Mouse (Mus musculus) stomach, postnatal 0 days (tissue): ENCODE data around the gene Csrp3. TPM values are rescaled to one million over a fixed set of nuclear protein-coding genes. Genes with fewer than 3 reads are reported as not detected.

Experiments
- ATAC-seq: fragments of 200-750 bp; cut with Nextera tagmentation; 2 replicates; pipeline ENCODE4 v1.8.0; 2017; ENCODE audit not compliant: low FRiP score, low TSS enrichment
- DNase-seq: peaks from one replicate; pipeline ENCODE4 v3.0.0-alpha.2; 2016; ENCODE audit warnings: low spot score
- H3K27ac ChIP-seq: fragments of 300-500 bp; sonication (generic); replicated peaks from 2 replicates; pipeline ENCODE4 v1.5.1; 2014; ENCODE audit warnings: mild to moderate bottlenecking, control low read depth
- H3K27me3 ChIP-seq: fragments of 300-500 bp; sonication (generic); 2 replicates; pipeline ENCODE4 v1.6.1; 2014; ENCODE audit warnings: low read length; ENCODE audit not compliant: control insufficient read depth, insufficient read depth
- H3K36me3 ChIP-seq: fragments of 300-500 bp; sonication (generic); 2 replicates; pipeline ENCODE4 v1.6.1; 2014; ENCODE audit warnings: low read length, mixed read lengths; ENCODE audit not compliant: control insufficient read depth, insufficient read depth
- H3K4me1 ChIP-seq: fragments of 300-500 bp; sonication (generic); replicated peaks from 2 replicates; pipeline ENCODE4 v1.6.1; 2014; ENCODE audit warnings: antibody characterized with exemption; ENCODE audit not compliant: control insufficient read depth, insufficient read depth
- H3K4me2 ChIP-seq: fragments of 300-500 bp; sonication (generic); replicated peaks from 2 replicates; pipeline ENCODE4 v1.6.1; 2014; ENCODE audit warnings: low read depth, mild to moderate bottlenecking, control low read depth, moderate library complexity
- H3K4me3 ChIP-seq: fragments of 300-500 bp; sonication (generic); 2 replicates; pipeline ENCODE4 v1.5.1; 2014; ENCODE audit warnings: low read depth, low read length, control low read depth
- H3K9ac ChIP-seq: fragments of 300-500 bp; sonication (generic); 2 replicates; pipeline ENCODE4 v1.6.1; 2014; ENCODE audit warnings: mild to moderate bottlenecking, low read length, control low read depth, mixed read lengths
- H3K9me3 ChIP-seq: fragments of 300-500 bp; sonication (generic); 2 replicates; pipeline ENCODE4 v1.6.1; 2016; ENCODE audit warnings: low read length; ENCODE audit not compliant: control insufficient read depth
- CTCF ChIP-seq: IDR thresholded peaks from 2 replicates; pipeline ENCODE4 v1.5.1; 2016; ENCODE audit warnings: antibody characterized with exemption, low read depth, mild to moderate bottlenecking, moderate library complexity
- EP300 ChIP-seq: optimal IDR thresholded peaks from 2 replicates; pipeline ENCODE3; 2016; ENCODE audit warnings: antibody characterized with exemption
- WGBS: fragments of 180-500 bp; shearing (Covaris S2); extraction: QIAGEN DNeasy Blood & Tissue Kit; methylation state at CpG from one replicate; pipeline ENCODE4 v1.1.7; 2014; 5-methylcytosine and 5-hydroxymethylcytosine counted together
- polyA plus RNA-seq: library from polyadenylated mRNA; unstranded; fragments of >200 nt; fragmentation: Nextera tagmentation; extraction: Ambion mirVana; gene quantifications from 2 replicates; pipeline ENCODE4 v1.2.1, GENCODE M21; 2015

The Csrp3 gene
- polyA plus RNA-seq, 1 experiment from 2014 or later, result 0.22 TPM

GRCm38 (mm10) chr7:48851529-48852104 is 3.8 kb upstream of the Csrp3 start:
- no peaks in the 10 kb centered on the region for H3K36me3 ChIP-seq
- ATAC-seq, result no peak
- TF ChIP-seq EP300, result no peak
- TF ChIP-seq CTCF, result no peak

GRCm38 (mm10) chr7:48846755-48847154 is 1.1 kb downstream of the Csrp3 start:
- Histone ChIP-seq H3K27me3 (no peaks in the 10 kb centered on the region), H3K9ac (no peak overlapping the region), H3K36me3 (no peaks in the 10 kb centered on the region), H3K4me3 (no peak overlapping the region), H3K9me3 (no peaks in the 10 kb centered on the region), H3K27ac (no peak overlapping the region), H3K4me2 (no peak overlapping the region), H3K4me1 (no peaks in the 10 kb centered on the region)
- TF ChIP-seq EP300 (no peak), CTCF (no peak)
- WGBS, result 70% methylated on average over 6 of the region's 6 CpGs
- DNase-seq, result no peak
- no peak for ATAC-seq

More at GRCm38 (mm10) chr7:48851529-48852104, 3.8 kb upstream of the Csrp3 start:
- no peak overlapping the region for H3K4me2 ChIP-seq
- H3K4me1 ChIP-seq, result no peaks in the 10 kb centered on the region
- no peak for DNase-seq
- no peak overlapping the region for H3K4me3 ChIP-seq
- 82% methylated on average over 6 of the region's 6 CpGs for WGBS
- H3K9me3 ChIP-seq, result no peaks in the 10 kb centered on the region
- no peak overlapping the region for H3K27ac ChIP-seq
- H3K27me3 ChIP-seq, result no peaks in the 10 kb centered on the region
- H3K9ac ChIP-seq, result no peak overlapping the region

GRCm38 (mm10) chr7:48845213-48845973 is 2.4 kb downstream of the Csrp3 start:
- Histone ChIP-seq H3K9ac (no peak overlapping the region), H3K27ac (no peak overlapping the region), H3K36me3 (no peaks in the 10 kb centered on the region), H3K9me3 (no peaks in the 10 kb centered on the region), H3K4me1 (no peaks in the 10 kb centered on the region), H3K4me3 (no peak overlapping the region), H3K27me3 (no peaks in the 10 kb centered on the region), H3K4me2 (no peak overlapping the region)
- WGBS, result 65% methylated on average over 12 of the region's 12 CpGs
- ATAC-seq, result no peak
- DNase-seq, result no peak
- TF ChIP-seq CTCF (no peak), EP300 (no peak)

GRCm38 (mm10) chr7:48843541-48843940 is 4.3 kb downstream of the Csrp3 start:
- H3K4me3 ChIP-seq, result no peak overlapping the region
- no peak overlapping the region for H3K27ac ChIP-seq
- no peaks in the 10 kb centered on the region for H3K27me3 ChIP-seq
- no peaks in the 10 kb centered on the region for H3K9me3 ChIP-seq
- DNase-seq (no peak), ATAC-seq (no peak)
- WGBS, result 90% methylated on average over 5 of the region's 5 CpGs
- TF ChIP-seq CTCF, result no peak
- TF ChIP-seq EP300, result no peak
- no peaks in the 10 kb centered on the region for H3K4me1 ChIP-seq
- H3K4me2 ChIP-seq, result no peak overlapping the region
- H3K9ac ChIP-seq, result no peak overlapping the region
- no peaks in the 10 kb centered on the region for H3K36me3 ChIP-seq

GRCm38 (mm10) chr7:48842353-48842752 is 5.5 kb downstream of the Csrp3 start:
- no peak overlapping the region for H3K4me2 ChIP-seq
- H3K9ac ChIP-seq, result no peak overlapping the region
- no peak for ATAC-seq
- WGBS, result 60% methylated on average over 3 of the region's 3 CpGs
- no peaks in the 10 kb centered on the region for H3K4me1 ChIP-seq
- no peaks in the 10 kb centered on the region for H3K36me3 ChIP-seq
- no peak for DNase-seq
- H3K27me3 ChIP-seq, result no peaks in the 10 kb centered on the region
- no peak for TF ChIP-seq EP300
- no peak for TF ChIP-seq CTCF
- H3K4me3 ChIP-seq, result no peak overlapping the region
- H3K27ac ChIP-seq, result no peak overlapping the region
- H3K9me3 ChIP-seq, result no peaks in the 10 kb centered on the region

GRCm38 (mm10) chr7:48841538-48841937 is 6.3 kb downstream of the Csrp3 start:
- H3K4me2 ChIP-seq, result no peak overlapping the region
- TF ChIP-seq EP300 (no peak), CTCF (no peak)
- ATAC-seq, result no peak

More at GRCm38 (mm10) chr7:48841538-48841937, 6.3 kb downstream of the Csrp3 start:
- no peak for DNase-seq
- no peak overlapping the region for H3K27ac ChIP-seq
- no peaks in the 10 kb centered on the region for H3K27me3 ChIP-seq
- no peaks in the 10 kb centered on the region for H3K9me3 ChIP-seq
- 78% methylated on average over 4 of the region's 4 CpGs for WGBS
- H3K36me3 ChIP-seq, result no peaks in the 10 kb centered on the region
- no peak overlapping the region for H3K9ac ChIP-seq
- no peak overlapping the region for H3K4me3 ChIP-seq
- H3K4me1 ChIP-seq, result no peaks in the 10 kb centered on the region
